Mouse (Mus musculus) mouse embryonic stem cell (cell line): Measurements from ENCODE around the gene Mre11a.

ENCODE experiments used
- in situ Hi-C, 2 experiments: fragments of 300-500 bp; cut with MboI; formaldehyde crosslinking; loops; 1 replicate in 1 of 2; 3 replicates in 1 of 2; pipeline ENCODE4 v1.14.3; 2019 to 2020; ENCODE audit warnings: low sequenced_read_pairs in 2 of 2, low pct_unique_long_range_greater_than_20kb in 1 of 2, mixed read lengths in 1 of 2; ENCODE audit not compliant: unreplicated experiment in 1 of 2

Mre11a gene

GRCm38 (mm10) chr9:14787356-14787755 lies 2.9 kb downstream of the Mre11a start:
- in situ Hi-C loops: loop anchor here (25.0 kb wide), 1 partner anchor 950 kb away; the partner anchor contains the start of genes Cep57 (in 2 of the 2) and Fam76b (in 2 of the 2)

GRCm38 (mm10) chr9:14805714-14806113 lies 21.3 kb downstream of the Mre11a start:
- in situ Hi-C loops: loop anchor here in 1 of 2 experiments (25.0 kb wide), 1 partner anchor 532 kb away; no protein-coding TSS in a partner anchor

GRCm38 (mm10) chr9:14806786-14807185 lies 22.3 kb downstream of the Mre11a start:
- in situ Hi-C loops: loop anchor here in 1 of 2 experiments (25.0 kb wide), 1 partner anchor 531 kb away; no protein-coding TSS in a partner anchor

GRCm38 (mm10) chr9:14810111-14810510 lies 25.7 kb downstream of the Mre11a start:
- in situ Hi-C loops: loop anchor here (10.0 to 25.0 kb wide), 2 partner anchors 527 to 535 kb away; no protein-coding TSS in a partner anchor

GRCm38 (mm10) chr9:14821396-14821795 lies 36.9 kb downstream of the Mre11a start:
- in situ Hi-C loops: loop anchor here in 1 of 2 experiments (25.0 kb wide), 1 partner anchor 516 kb away; no protein-coding TSS in a partner anchor

- in situ Hi-C loops: loop anchor here in 1 of 2 experiments (25.0 kb wide), 1 partner anchor 512 kb away; no protein-coding TSS in a partner anchor
Observed at GRCm38 (mm10) chr9:14824840-14825239, 40.4 kb downstream of the Mre11a start.

GRCm38 (mm10) chr9:14827875-14828274 lies 43.4 kb downstream of the Mre11a start:
- in situ Hi-C loops: no loop called here

- in situ Hi-C loops: no loop called here
Observed at GRCm38 (mm10) chr9:14832046-14832445, 47.6 kb downstream of the Mre11a start.

- in situ Hi-C loops: no loop called here
Observed at GRCm38 (mm10) chr9:14835335-14836075, 51.1 kb downstream of the Mre11a start.

GRCm38 (mm10) chr9:14839527-14839926 lies 55.1 kb downstream of the Mre11a start:
- in situ Hi-C loops: no loop called here

- in situ Hi-C loops: loop anchor here in 1 of 2 experiments (10.0 kb wide), 1 partner anchor 175 kb away; no protein-coding TSS in a partner anchor
Observed at GRCm38 (mm10) chr9:14839970-14840369, 55.5 kb downstream of the Mre11a start.

- in situ Hi-C loops: loop anchor here in 1 of 2 experiments (10.0 kb wide), 1 partner anchor 173 kb away; no protein-coding TSS in a partner anchor
Observed at GRCm38 (mm10) chr9:14841878-14842761, 57.7 kb downstream of the Mre11a start.

- in situ Hi-C loops: loop anchor here in 1 of 2 experiments (10.0 kb wide), 1 partner anchor 171 kb away; no protein-coding TSS in a partner anchor
Observed at GRCm38 (mm10) chr9:14843311-14843857, 58.9 kb downstream of the Mre11a start.

GRCm38 (mm10) chr9:14843901-14844300 lies 59.4 kb downstream of the Mre11a start:
- in situ Hi-C loops: loop anchor here in 1 of 2 experiments (10.0 kb wide), 1 partner anchor 171 kb away; no protein-coding TSS in a partner anchor

- in situ Hi-C loops: loop anchor here in 1 of 2 experiments (10.0 kb wide), 1 partner anchor 168 kb away; no protein-coding TSS in a partner anchor
Observed at GRCm38 (mm10) chr9:14846428-14846827, 62.0 kb downstream of the Mre11a start.

- in situ Hi-C loops: loop anchor here in 1 of 2 experiments (10.0 kb wide), 1 partner anchor 166 kb away; no protein-coding TSS in a partner anchor
Observed at GRCm38 (mm10) chr9:14848267-14848935, 63.9 kb downstream of the Mre11a start.

- in situ Hi-C loops: no loop called here
Observed at GRCm38 (mm10) chr9:14854585-14854984, 70.1 kb downstream of the Mre11a start.
